Mouse (Mus musculus): Measurements from ENCODE around the gene Nckap5l. TPM values are rescaled to one million over a fixed set of nuclear protein-coding genes. Genes with fewer than 3 reads are reported as not detected.

The Nckap5l gene
- polyA plus RNA-seq, 1 experiment from 2014 or later, result 15.8 TPM

DNA sequence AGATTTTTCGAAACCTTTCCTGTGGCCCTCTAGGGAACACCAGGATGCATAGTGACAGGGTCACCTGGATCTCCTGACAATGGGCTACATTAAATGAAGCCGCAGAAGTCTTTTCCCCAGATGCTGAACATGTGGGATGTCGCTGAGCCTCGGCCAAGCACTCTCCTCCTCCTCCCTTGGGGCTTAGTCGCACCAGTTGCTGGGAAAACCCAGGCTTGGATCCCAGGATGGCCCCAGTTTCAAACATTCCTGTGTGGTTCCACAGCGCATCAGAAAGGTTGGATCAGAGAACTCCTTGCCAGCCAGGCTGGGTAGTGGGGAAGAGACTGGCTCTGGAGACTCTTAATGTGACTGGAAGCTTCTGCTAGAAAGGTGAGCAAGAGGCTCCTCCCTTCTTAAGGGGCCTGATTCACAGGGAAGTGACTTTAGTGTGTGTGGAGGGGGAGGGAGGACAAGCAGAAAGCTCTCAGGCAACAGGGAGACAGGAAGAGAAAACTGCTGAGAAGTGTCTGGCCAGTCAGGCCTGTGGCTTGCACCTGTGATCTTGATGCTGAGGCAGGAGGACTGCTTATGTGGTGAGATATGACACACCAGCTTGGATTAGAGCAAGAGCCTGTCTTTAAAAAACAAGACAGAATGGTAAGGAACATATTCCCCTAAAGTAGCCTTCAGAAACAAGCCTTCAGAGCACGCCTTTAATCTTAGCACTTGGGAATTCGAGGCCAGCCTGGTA is 18.4 kb downstream of the Nckap5l start:
- DNase-seq (ENCODE audit: low spot score), result no peak
- H3K4me3 ChIP-seq, result no peak overlapping the region
- no peaks in the 10 kb centered on the region for H3K27me3 ChIP-seq (ENCODE audit: insufficient read depth, poor library complexity, severe bottlenecking)
- H3K9me3 ChIP-seq, result no peaks in the 10 kb centered on the region
- H3K4me1 ChIP-seq (replicated peaks), result peaks cover 55% of the 10 kb centered on the region
- peaks cover 43% of the 10 kb centered on the region for H3K36me3 ChIP-seq
- WGBS, result 82% methylated on average over 8 of the region's 8 CpGs
- no peak overlapping the region for H3K27ac ChIP-seq

DNA sequence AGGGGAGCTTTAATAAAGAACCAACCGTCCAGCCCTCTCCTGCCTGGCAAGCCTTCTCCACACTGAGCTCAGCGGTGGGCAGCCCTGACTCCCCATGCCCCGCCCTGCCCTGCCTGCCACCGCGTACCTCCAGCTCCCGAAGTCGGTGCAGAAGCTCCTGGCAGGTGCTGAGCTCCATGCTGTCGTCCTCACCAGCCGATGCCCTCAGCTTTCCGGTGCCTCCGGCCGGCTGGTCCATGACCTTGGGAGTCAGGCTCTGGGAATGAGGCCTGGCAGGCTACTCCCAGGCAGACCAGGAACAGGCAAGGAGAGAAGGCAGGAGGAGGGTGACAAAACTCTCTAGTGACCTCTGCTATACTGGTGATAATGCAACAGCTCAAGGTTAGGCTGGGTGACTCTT is 23.6 kb downstream of the Nckap5l start:
- DNase-seq (ENCODE audit: low spot score), result no peak
- H3K36me3 ChIP-seq, result peaks cover 84% of the 10 kb centered on the region
- H3K27ac ChIP-seq, result no peak overlapping the region
- no peaks in the 10 kb centered on the region for H3K9me3 ChIP-seq
- 94% methylated on average over 12 of the region's 12 CpGs for WGBS
- H3K4me3 ChIP-seq, result no peak overlapping the region
- peaks cover 63% of the 10 kb centered on the region for H3K4me1 ChIP-seq (replicated peaks)
- no peaks in the 10 kb centered on the region for H3K27me3 ChIP-seq (ENCODE audit: insufficient read depth, poor library complexity, severe bottlenecking)

DNA sequence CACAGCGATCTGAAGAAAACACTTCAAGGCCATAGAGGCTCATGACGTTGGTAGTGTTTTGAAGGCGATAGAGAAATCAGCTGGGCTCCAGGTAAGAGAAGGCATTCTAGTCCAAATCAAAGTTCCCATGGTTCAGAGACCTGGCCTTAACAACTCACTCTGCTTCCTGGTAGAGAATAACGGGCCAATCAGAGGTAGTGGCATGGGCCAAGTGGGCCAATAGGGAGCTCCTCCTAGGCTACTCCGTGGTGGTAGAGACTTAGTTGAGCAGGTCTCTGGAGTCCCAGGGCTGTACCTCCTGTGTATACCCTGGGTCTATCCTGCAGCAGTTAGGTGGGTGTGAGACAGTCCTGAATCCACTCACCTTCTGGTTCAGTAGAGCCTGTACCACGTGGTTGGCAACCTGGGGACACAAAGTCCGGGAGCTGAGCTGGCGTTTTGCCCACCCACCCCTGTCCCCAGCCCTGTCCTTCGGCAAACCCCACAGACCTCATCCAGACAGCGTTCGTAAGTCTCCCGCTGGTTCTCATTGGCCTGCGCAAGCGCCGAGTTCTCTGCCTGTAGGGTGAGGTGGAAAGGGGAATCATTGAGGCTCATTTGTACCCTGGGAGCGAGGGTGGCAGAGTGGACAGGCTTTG is 24.3 kb downstream of the Nckap5l start:
- H3K27me3 ChIP-seq (ENCODE audit: insufficient read depth, poor library complexity, severe bottlenecking), result no peaks in the 10 kb centered on the region
- peaks cover 61% of the 10 kb centered on the region for H3K4me1 ChIP-seq (replicated peaks)
- H3K36me3 ChIP-seq, result peaks cover 83% of the 10 kb centered on the region
- no peaks in the 10 kb centered on the region for H3K9me3 ChIP-seq
- no peak overlapping the region for H3K4me3 ChIP-seq
- 93% methylated on average over 16 of the region's 16 CpGs for WGBS
- H3K27ac ChIP-seq, result peak overlapping the region; percentile 5; the same call in 1 of the 2 replicates
- no peak for DNase-seq (ENCODE audit: low spot score)

DNA sequence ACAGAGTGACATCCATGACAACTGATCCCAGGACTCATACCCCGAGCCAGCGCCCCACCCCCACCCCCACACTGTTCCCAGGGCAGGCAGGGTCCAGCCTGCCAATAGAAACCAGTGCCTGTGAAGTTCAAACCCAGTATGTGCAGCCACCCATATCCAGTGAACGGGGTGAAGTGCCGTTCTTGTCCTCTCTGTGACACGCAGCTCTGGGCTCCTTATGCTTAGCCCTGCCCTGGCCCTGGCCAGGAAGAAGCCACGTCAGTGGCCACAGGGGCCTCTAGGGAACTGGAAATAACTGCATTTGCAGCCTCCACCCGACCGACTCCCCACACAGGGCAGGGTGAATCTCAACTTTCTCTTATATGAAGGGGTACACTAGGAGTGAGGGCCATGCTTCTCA is 25.6 kb downstream of the Nckap5l start:
- H3K27ac ChIP-seq, result no peak overlapping the region; the same call in 1 of the 2 replicates
- H3K27me3 ChIP-seq (ENCODE audit: insufficient read depth, poor library complexity, severe bottlenecking), result no peaks in the 10 kb centered on the region
- DNase-seq (ENCODE audit: low spot score), result no peak
- WGBS, result 77% methylated on average over 8 of the region's 8 CpGs
- no peaks in the 10 kb centered on the region for H3K9me3 ChIP-seq
- peaks cover 55% of the 10 kb centered on the region for H3K4me1 ChIP-seq (replicated peaks)
- H3K36me3 ChIP-seq, result peaks cover 86% of the 10 kb centered on the region
- H3K4me3 ChIP-seq, result no peak overlapping the region

DNA sequence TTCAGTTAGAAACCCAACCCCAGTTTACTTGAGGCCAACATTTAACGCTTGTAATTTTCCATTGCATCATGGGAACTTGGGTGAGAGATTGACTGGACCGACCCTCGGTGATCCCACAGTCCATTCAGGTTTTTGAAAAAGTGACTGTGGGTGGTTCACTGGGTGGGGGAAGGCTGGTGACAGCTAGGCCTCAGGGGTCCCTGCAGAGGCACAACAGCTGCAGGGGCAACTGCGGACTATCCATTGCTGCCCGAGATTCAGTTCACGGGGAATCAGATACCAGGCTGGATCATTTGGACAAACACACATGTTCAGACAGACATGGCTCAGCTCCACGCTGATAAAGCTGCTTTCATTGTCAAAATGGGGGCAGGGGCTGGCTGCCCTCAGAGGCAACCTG is 26.0 kb downstream of the Nckap5l start:
- no peaks in the 10 kb centered on the region for H3K9me3 ChIP-seq
- H3K27ac ChIP-seq, result no peak overlapping the region
- peaks cover 87% of the 10 kb centered on the region for H3K36me3 ChIP-seq
- H3K4me1 ChIP-seq (replicated peaks), result peaks cover 51% of the 10 kb centered on the region
- H3K27me3 ChIP-seq (ENCODE audit: insufficient read depth, poor library complexity, severe bottlenecking), result no peaks in the 10 kb centered on the region
- H3K4me3 ChIP-seq, result no peak overlapping the region
- DNase-seq (ENCODE audit: low spot score), result no peak
- WGBS, result 78% methylated on average over 7 of the region's 7 CpGs

DNA sequence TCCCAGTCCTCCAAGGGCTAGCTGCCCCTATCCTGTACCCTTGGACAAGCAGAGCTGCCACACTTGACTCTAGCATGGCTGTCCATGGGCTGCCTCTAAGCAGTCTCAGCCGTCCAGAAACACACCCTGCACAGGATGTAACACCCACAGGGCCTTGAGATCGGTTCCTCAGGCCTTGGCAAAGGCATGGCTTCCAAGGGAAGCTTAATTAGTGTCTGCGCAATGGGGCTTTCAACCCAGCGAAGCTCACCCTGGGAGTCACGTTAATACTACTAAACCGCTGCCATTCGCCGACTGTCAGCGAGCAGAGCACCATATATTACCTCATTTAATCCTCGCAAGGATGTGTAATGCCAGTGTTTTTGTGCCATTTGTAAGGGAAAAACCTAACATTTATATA is 26.5 kb downstream of the Nckap5l start:
- Histone ChIP-seq H3K36me3 (peaks cover 88% of the 10 kb centered on the region), H3K27me3 (ENCODE audit: insufficient read depth, poor library complexity, severe bottlenecking) (no peaks in the 10 kb centered on the region), H3K4me1 (replicated peaks) (peaks cover 46% of the 10 kb centered on the region), H3K27ac (no peak overlapping the region), H3K9me3 (no peaks in the 10 kb centered on the region), H3K4me3 (no peak overlapping the region)
- DNase-seq (ENCODE audit: low spot score), result no peak
- 92% methylated on average over 10 of the region's 10 CpGs for WGBS

DNA sequence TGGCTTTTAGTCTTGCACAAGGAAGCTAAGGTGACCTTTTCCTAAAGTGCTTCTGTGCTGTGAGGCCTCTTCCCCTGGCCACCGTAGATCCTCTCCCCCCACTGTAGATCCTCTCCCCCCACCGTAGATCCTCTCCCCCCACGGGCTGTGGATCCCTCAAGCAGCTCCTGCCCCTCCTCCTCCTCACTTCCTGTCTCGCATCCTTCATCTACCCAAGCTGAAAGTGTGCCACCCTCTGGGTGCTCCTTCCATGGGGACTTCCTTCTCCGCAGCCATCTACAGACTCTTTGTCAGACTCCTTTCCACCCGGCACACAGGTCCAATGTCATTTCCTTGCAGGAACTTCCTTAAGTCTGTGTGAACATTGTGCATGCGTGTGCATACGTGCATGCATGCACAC is 27.2 kb downstream of the Nckap5l start:
- peaks cover 91% of the 10 kb centered on the region for H3K36me3 ChIP-seq
- no peak overlapping the region for H3K27ac ChIP-seq
- H3K4me1 ChIP-seq (replicated peaks), result peaks cover 41% of the 10 kb centered on the region
- H3K27me3 ChIP-seq (ENCODE audit: insufficient read depth, poor library complexity, severe bottlenecking), result no peaks in the 10 kb centered on the region
- WGBS, result 86% methylated on average over 8 of the region's 8 CpGs
- no peaks in the 10 kb centered on the region for H3K9me3 ChIP-seq
- H3K4me3 ChIP-seq, result no peak overlapping the region
- DNase-seq (ENCODE audit: low spot score), result no peak

DNA sequence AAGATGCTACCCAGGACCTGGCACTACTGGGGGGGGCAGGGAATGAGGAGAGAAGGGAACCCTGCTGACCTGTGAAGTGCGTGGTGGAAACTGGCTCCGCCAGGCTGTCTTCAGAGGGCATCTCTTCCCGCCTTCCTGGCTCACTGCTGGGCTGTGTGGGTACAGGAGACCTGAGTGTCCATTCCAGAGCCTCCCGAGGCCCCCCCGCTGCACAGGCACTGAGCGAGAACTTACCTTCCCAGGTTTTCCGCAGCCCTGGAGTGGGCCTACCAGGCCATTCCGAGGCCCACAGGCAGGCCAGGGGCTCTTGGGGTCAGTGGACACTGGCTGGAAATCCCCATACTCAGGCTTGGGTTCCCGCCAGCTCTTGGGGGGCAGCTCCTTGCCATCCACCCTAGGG is 33.7 kb downstream of the Nckap5l start:
- peak overlapping the region; percentile 51 for H3K27ac ChIP-seq

DNA sequence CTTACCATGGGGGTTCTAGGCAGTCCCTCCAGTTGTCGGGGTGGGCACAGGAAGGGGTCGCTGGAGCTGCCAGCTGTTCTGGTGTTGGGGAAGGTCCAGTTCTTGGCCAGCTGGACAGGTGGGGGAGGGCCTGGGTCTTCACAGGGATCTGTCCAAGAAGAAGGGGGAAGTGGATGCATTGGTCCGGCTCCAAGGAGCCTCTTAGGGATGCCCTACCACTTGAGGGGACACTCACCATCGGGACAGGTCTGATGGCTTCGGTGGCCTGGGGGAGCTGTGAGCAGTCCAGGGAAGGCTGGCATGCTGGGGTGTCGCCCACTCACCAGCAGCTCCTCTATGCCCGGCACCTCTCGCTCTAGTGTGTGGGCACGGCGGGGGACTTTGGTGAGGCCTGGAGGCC is 34.4 kb downstream of the Nckap5l start:
- H3K36me3 ChIP-seq, result peaks cover 70% of the 10 kb centered on the region
- no peaks in the 10 kb centered on the region for H3K9me3 ChIP-seq
- no peaks in the 10 kb centered on the region for H3K27me3 ChIP-seq (ENCODE audit: insufficient read depth, poor library complexity, severe bottlenecking)
- no peak for DNase-seq (ENCODE audit: low spot score)
- H3K27ac ChIP-seq, result peak overlapping the region; percentile 4; the same call in 1 of the 2 replicates
- H3K4me1 ChIP-seq (replicated peaks), result peaks cover 37% of the 10 kb centered on the region
- 94% methylated on average over 10 of the region's 10 CpGs for WGBS
- no peak overlapping the region for H3K4me3 ChIP-seq

More for the DNA sequence above, 33.7 kb downstream of the Nckap5l start:
- Histone ChIP-seq H3K9me3 (no peaks in the 10 kb centered on the region), H3K27me3 (ENCODE audit: insufficient read depth, poor library complexity, severe bottlenecking) (no peaks in the 10 kb centered on the region), H3K4me3 (no peak overlapping the region), H3K36me3 (peaks cover 76% of the 10 kb centered on the region), H3K4me1 (replicated peaks) (peaks cover 37% of the 10 kb centered on the region)
- WGBS, result 96% methylated on average over 9 of the region's 9 CpGs
- DNase-seq (ENCODE audit: low spot score), result no peak

DNA sequence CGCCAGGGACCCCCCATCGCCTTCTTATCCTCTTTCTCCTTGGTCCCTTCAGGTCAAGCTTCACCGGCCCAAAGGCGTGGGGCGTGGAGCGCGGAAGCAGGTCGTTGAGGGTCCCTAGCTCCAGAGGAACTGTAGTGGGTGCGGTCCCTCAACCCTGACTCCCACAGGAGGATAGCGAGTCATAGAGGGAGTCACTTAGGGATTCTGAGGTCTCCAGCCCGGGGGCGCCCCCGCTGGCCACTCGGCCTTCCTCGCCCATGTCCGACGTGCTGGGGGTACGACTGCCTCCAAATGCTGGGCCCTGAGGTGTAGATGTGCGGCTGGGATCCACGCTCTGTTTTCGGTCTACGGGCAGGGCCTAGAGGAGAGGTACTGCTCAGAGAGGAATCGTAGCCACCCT is 35.0 kb downstream of the Nckap5l start:
- WGBS, result 91% methylated on average over 23 of the region's 23 CpGs
- H3K27me3 ChIP-seq (ENCODE audit: insufficient read depth, poor library complexity, severe bottlenecking), result no peaks in the 10 kb centered on the region
- no peak for DNase-seq (ENCODE audit: low spot score)
- no peak overlapping the region for H3K4me3 ChIP-seq
- H3K27ac ChIP-seq, result peak overlapping the region; percentile 90
- peaks cover 64% of the 10 kb centered on the region for H3K36me3 ChIP-seq
- H3K9me3 ChIP-seq, result no peaks in the 10 kb centered on the region
- H3K4me1 ChIP-seq (replicated peaks), result peaks cover 42% of the 10 kb centered on the region

DNA sequence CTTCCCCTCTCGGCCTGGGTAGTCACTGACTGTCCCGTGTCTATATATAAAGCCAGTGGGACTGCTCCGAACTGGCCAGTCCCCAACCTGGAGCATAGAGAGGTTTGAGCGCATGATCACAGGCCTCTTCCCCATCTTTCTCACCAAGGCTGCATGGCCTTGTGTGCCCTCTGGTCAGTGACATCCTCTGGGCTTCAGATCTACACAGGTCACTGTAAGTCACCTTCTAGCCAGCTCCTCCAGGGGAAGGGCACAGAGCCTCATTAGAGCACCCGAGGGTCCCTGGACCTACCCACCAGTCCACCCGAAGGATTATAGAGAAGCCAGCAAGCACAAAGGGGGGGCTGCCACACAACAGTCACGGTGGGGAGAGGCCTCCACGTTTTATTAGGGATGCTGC is 35.9 kb downstream of the Nckap5l start:
- 89% methylated on average over 8 of the region's 8 CpGs for WGBS
- H3K27me3 ChIP-seq (ENCODE audit: insufficient read depth, poor library complexity, severe bottlenecking), result no peaks in the 10 kb centered on the region
- peak overlapping the region; percentile 90 for H3K27ac ChIP-seq
- peaks cover 55% of the 10 kb centered on the region for H3K36me3 ChIP-seq
- H3K9me3 ChIP-seq, result no peaks in the 10 kb centered on the region
- DNase-seq (ENCODE audit: low spot score), result no peak
- H3K4me1 ChIP-seq (replicated peaks), result peaks cover 43% of the 10 kb centered on the region
- H3K4me3 ChIP-seq, result no peak overlapping the region

DNA sequence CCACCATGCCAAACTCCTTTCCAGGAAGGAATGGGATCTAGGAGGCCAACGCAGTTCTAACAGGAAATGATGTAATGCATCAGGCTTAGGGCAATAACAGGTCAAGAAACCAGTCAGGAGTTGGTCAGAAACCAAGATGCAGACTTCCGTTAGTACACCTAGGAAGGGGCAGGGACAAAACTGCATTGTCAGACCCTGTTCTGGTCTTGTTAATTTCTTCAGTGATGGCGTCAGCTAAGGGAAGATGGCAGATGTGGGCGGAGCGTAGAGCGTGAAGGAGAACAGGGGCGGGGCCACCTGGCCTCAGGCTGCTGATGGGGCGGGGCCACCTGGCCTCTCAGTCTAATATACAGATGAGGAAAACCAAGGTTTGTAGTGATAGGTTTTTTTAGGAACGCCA is 36.4 kb downstream of the Nckap5l start:
- H3K4me1 ChIP-seq (replicated peaks), result peaks cover 46% of the 10 kb centered on the region
- WGBS, result 77% methylated on average over 9 of the region's 9 CpGs
- peaks cover 50% of the 10 kb centered on the region for H3K36me3 ChIP-seq
- no peaks in the 10 kb centered on the region for H3K9me3 ChIP-seq
- H3K27ac ChIP-seq, result peak overlapping the region; percentile 90
- DNase-seq (ENCODE audit: low spot score), result no peak
- H3K4me3 ChIP-seq, result no peak overlapping the region
- no peaks in the 10 kb centered on the region for H3K27me3 ChIP-seq (ENCODE audit: insufficient read depth, poor library complexity, severe bottlenecking)

DNA sequence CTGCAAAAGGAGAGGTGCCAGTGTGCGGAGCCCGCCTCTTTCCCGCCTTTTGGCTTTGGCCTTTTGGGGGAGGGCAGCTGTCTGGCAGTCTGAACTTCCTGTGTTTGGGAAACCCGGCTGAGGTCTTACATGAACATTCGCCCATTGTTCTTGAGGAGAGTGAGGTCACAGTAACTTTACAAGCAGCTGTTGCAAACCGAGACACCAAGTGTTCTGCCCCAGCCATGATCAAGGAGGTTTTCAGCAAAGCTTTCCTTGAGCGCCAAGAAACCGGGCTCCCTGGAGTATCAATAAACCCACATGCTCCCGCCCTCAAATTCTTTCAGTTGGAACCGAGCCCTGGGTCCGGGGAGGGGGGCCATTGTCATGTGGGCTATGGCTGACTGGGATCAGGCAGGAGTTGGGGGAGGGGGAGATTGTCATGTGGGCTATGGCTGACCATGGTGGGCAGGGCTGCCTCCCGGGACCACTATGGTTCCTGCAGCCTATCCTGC is 37.0 kb downstream of the Nckap5l start:
- 4% methylated on average over 12 of the region's 12 CpGs for WGBS
- no peaks in the 10 kb centered on the region for H3K9me3 ChIP-seq
- peak; percentile 85 for DNase-seq (ENCODE audit: low spot score)
- H3K27ac ChIP-seq, result peak overlapping the region; percentile 90
- no peaks in the 10 kb centered on the region for H3K27me3 ChIP-seq (ENCODE audit: insufficient read depth, poor library complexity, severe bottlenecking)
- H3K4me1 ChIP-seq (replicated peaks), result peaks cover 46% of the 10 kb centered on the region
- peaks cover 44% of the 10 kb centered on the region for H3K36me3 ChIP-seq
- peak overlapping the region; percentile 37 for H3K4me3 ChIP-seq

Data from hindbrain, embryonic 10.5 days (tissue).